ENCODE assay signal across 8 mouse cellular contexts in genomic region chr16:43503636-43504010, GRCm38 (mm10).
DNase-seq lines count a peak whose midpoint lies in the region; ATAC-seq and TF ChIP-seq lines count a peak whose summit lies in the region.

No protein-coding gene starts in this region.

- peak overlapping the region; percentile 61 for H3K4me3 ChIP-seq in heart, embryonic 10.5 days
- H3K4me3 ChIP-seq in forebrain, postnatal 0 days (ENCODE audit: low read depth, low read length), result peak overlapping the region; percentile 48
- no peak overlapping the region for H3K4me3 ChIP-seq in liver, embryonic 14.5 days (ENCODE audit: insufficient read depth in 1 of 2, low read depth in 2 of 2, low read length in 2 of 2)
- no peak overlapping the region for H3K4me3 ChIP-seq in thymus, adult 2 months (ENCODE audit: control insufficient read depth, insufficient read depth, low read length)

- WGBS in heart, embryonic 10.5 days, result 2% methylated on average over 5 of the region's 5 CpGs
- under 1% methylated on average over 5 of the region's 5 CpGs for WGBS in forebrain, postnatal 0 days
- WGBS in liver, embryonic 14.5 days (ENCODE audit: insufficient replicate concordance), result 7% methylated on average over 5 of the region's 5 CpGs
- WGBS in thymus, adult 2 months, result 9% methylated on average over 5 of the region's 5 CpGs

- H3K9me3 ChIP-seq in heart, embryonic 10.5 days, result no peaks in the 10 kb centered on the region
- H3K9me3 ChIP-seq in forebrain, postnatal 0 days (ENCODE audit: low read length), result no peaks in the 10 kb centered on the region
- H3K9me3 ChIP-seq in liver, embryonic 14.5 days (ENCODE audit: control insufficient read depth, low read length), result no peaks in the 10 kb centered on the region

- ATAC-seq in forebrain, postnatal 0 days, result peak; percentile 54
- ATAC-seq in liver, embryonic 14.5 days (ENCODE audit: insufficient read depth), result no peak

- TF ChIP-seq POLR2A in brain, embryonic 14.5 days (IDR thresholded peaks at IDR 0.05; ENCODE audit: borderline replicate concordance, extremely low read depth, insufficient read depth, insufficient read length, poor library complexity, severe bottlenecking), result peak; percentile 32; the same call in 1 of the 2 replicates
- no peak for TF ChIP-seq POLR2A in thymus, adult 2 months (IDR thresholded peaks at IDR 0.05; ENCODE audit: control insufficient read depth, extremely low read depth, insufficient read depth, low read length, poor library complexity)

- H3K4me2 ChIP-seq in forebrain, postnatal 0 days (ENCODE audit: low read depth), result peak overlapping the region; percentile 72
- H3K4me2 ChIP-seq in liver, embryonic 14.5 days (ENCODE audit: low read depth), result peak overlapping the region; percentile 18; the same call in 1 of the 2 replicates

- H3K4me1 ChIP-seq in heart, embryonic 10.5 days, result peaks cover 31% of the 10 kb centered on the region
- H3K4me1 ChIP-seq in forebrain, postnatal 0 days (ENCODE audit: insufficient read depth), result peaks cover 8% of the 10 kb centered on the region
- H3K4me1 ChIP-seq in liver, embryonic 14.5 days (replicated peaks; ENCODE audit: control insufficient read depth in 2 of 2, insufficient read depth in 2 of 2, low read length in 1 of 2), result no peaks in the 10 kb centered on the region
- H3K4me1 ChIP-seq in thymus, adult 2 months (replicated peaks; ENCODE audit: control insufficient read depth, insufficient read depth, low read length), result peaks cover 3% of the 10 kb centered on the region; the same call in 1 of the 2 replicates

- TF ChIP-seq EP300 in liver, embryonic 14.5 days (IDR thresholded peaks at IDR 0.05; ENCODE audit: low read depth), result no peak

- peak overlapping the region; percentile 91 for H3K27ac ChIP-seq in heart, embryonic 10.5 days
- peak overlapping the region; percentile 95 for H3K27ac ChIP-seq in forebrain, postnatal 0 days (ENCODE audit: low read depth, low read length)
- no peak overlapping the region for H3K27ac ChIP-seq in liver, embryonic 14.5 days
- no peak overlapping the region for H3K27ac ChIP-seq in thymus, adult 2 months (ENCODE audit: control insufficient read depth, insufficient read depth, low read length)

- no peaks in the 10 kb centered on the region for H3K27me3 ChIP-seq in heart, embryonic 10.5 days (ENCODE audit: insufficient read depth, poor library complexity, severe bottlenecking)
- H3K27me3 ChIP-seq in forebrain, postnatal 0 days (ENCODE audit: insufficient read depth, low read length), result no peaks in the 10 kb centered on the region
- no peaks in the 10 kb centered on the region; the same call in 1 of the 2 replicates for H3K27me3 ChIP-seq in liver, embryonic 14.5 days (ENCODE audit: control insufficient read depth, insufficient read depth, low read length)
- no peaks in the 10 kb centered on the region for H3K27me3 ChIP-seq in thymus, adult 2 months (ENCODE audit: control insufficient read depth, insufficient read depth, low read length)

- DNase-seq in heart, embryonic 10.5 days (ENCODE audit: low spot score), result no peak
- DNase-seq in heart, adult 9 months (ENCODE audit: low spot score in 2 of 2), result no peak
- peak; percentile 85 for DNase-seq in brain, embryonic 14.5 days (ENCODE audit: low read depth)
- DNase-seq in forebrain, postnatal 0 days, result peak; percentile 74
- DNase-seq in liver, embryonic 14.5 days (ENCODE audit: low read depth in 3 of 3, low spot score in 3 of 3), result no peak
- DNase-seq in thymus, postnatal 36 days, result no peak
- DNase-seq in thymus, adult 2 months, result no peak
- no peak for DNase-seq in spleen, postnatal 4 days (ENCODE audit: low spot score in 2 of 2)

- TF ChIP-seq CTCF in brain, embryonic 14.5 days (IDR thresholded peaks at IDR 0.05; ENCODE audit: borderline replicate concordance, extremely low read depth, insufficient read depth, insufficient read length), result no peak
- TF ChIP-seq CTCF in forebrain, postnatal 0 days (IDR thresholded peaks at IDR 0.05; ENCODE audit: low read depth), result no peak
- TF ChIP-seq CTCF in liver, embryonic 14.5 days (IDR thresholded peaks at IDR 0.05; ENCODE audit: low read depth), result no peak
- TF ChIP-seq CTCF in thymus, adult 2 months (IDR thresholded peaks at IDR 0.05; ENCODE audit: borderline replicate concordance, control insufficient read depth, extremely low read depth, insufficient read depth, low read length, poor library complexity), result no peak

- H3K36me3 ChIP-seq in heart, embryonic 10.5 days, result no peaks in the 10 kb centered on the region
- H3K36me3 ChIP-seq in forebrain, postnatal 0 days (ENCODE audit: insufficient read depth), result no peaks in the 10 kb centered on the region
- H3K36me3 ChIP-seq in liver, embryonic 14.5 days (replicated peaks; ENCODE audit: control insufficient read depth, insufficient read depth, low read depth), result no peaks in the 10 kb centered on the region
- H3K36me3 ChIP-seq in thymus, adult 2 months (ENCODE audit: control insufficient read depth, insufficient read depth, low read length), result no peaks in the 10 kb centered on the region

- peak overlapping the region; percentile 72 for H3K9ac ChIP-seq in forebrain, postnatal 0 days
- H3K9ac ChIP-seq in liver, embryonic 14.5 days (replicated peaks), result no peak overlapping the region

Comparison
In these comparisons a context has a peak if more than half of its experiments do, and no peak if none do; other contexts are left out.
1. DNase-seq: peak in brain, embryonic 14.5 days (single experiment) and forebrain, postnatal 0 days (single experiment); none in heart, embryonic 10.5 days (single experiment), heart, adult 9 months (0 of 2), liver, embryonic 14.5 days (0 of 3), thymus, postnatal 36 days (0 of 2), thymus, adult 2 months (single experiment) and spleen, postnatal 4 days (0 of 2).
2. H3K27ac ChIP-seq: peak in heart, embryonic 10.5 days (single experiment) and forebrain, postnatal 0 days (single experiment); none in liver, embryonic 14.5 days (single experiment) and thymus, adult 2 months (single experiment).
3. H3K4me3 ChIP-seq: peak in heart, embryonic 10.5 days (single experiment) and forebrain, postnatal 0 days (single experiment); none in liver, embryonic 14.5 days (0 of 2) and thymus, adult 2 months (single experiment).